In genomic region chr4:155735788-155736187, GRCm38 (mm10) we compare ENCODE assay signal across 8 mouse cellular contexts. TPM values are rescaled to one million over a fixed set of nuclear protein-coding genes. Genes with fewer than 3 reads are reported as not detected.
DNase-seq lines count a peak whose midpoint lies in the region; ATAC-seq and TF ChIP-seq lines count a peak whose summit lies in the region.

No protein-coding gene starts in this region.

- no peak for TF ChIP-seq POLR2A in liver, adult 2 months (IDR thresholded peaks at IDR 0.05; ENCODE audit: extremely low read depth, insufficient read depth, low read length)

- H3K4me1 ChIP-seq in liver, adult 2 months (ENCODE audit: control insufficient read depth, insufficient read depth, low read length), result no peaks in the 10 kb centered on the region; the same call in none of the 2 replicates
- H3K4me1 ChIP-seq in brown adipose tissue, adult 24 weeks (ENCODE audit: control insufficient read depth, insufficient read depth, insufficient read length, low read length), result no peaks in the 10 kb centered on the region
- peaks cover 13% of the 10 kb centered on the region for H3K4me1 ChIP-seq in intestine, embryonic 14.5 days (replicated peaks; ENCODE audit: control insufficient read depth, insufficient read depth, low read length)
- peaks cover 45% of the 10 kb centered on the region for H3K4me1 ChIP-seq in neural tube, embryonic 13.5 days (replicated peaks)

- no peak overlapping the region for H3K9ac ChIP-seq in liver, adult 2 months (ENCODE audit: low read depth, low read length)
- peak overlapping the region; percentile 70 for H3K9ac ChIP-seq in intestine, embryonic 14.5 days (ENCODE audit: low read length)
- H3K9ac ChIP-seq in neural tube, embryonic 13.5 days, result peak overlapping the region; percentile 95

- ATAC-seq in intestine, embryonic 14.5 days (replicated peaks; ENCODE audit: low FRiP score, low TSS enrichment, low read depth), result no peak
- no peak for ATAC-seq in neural tube, embryonic 13.5 days (ENCODE audit: low read depth)

- H3K27ac ChIP-seq in liver, adult 2 months (replicated peaks; ENCODE audit: insufficient read depth, low read depth, low read length), result no peak overlapping the region
- no peak overlapping the region for H3K27ac ChIP-seq in brown adipose tissue, adult 24 weeks (replicated peaks; ENCODE audit: low read depth, low read length)
- H3K27ac ChIP-seq in intestine, embryonic 14.5 days (ENCODE audit: low read depth), result no peak overlapping the region
- peak overlapping the region; percentile 96 for H3K27ac ChIP-seq in neural tube, embryonic 13.5 days (replicated peaks)

- WGBS in liver, adult 2 months, result 89% methylated on average over 5 of the region's 5 CpGs
- 60% methylated on average over 5 of the region's 5 CpGs for WGBS in intestine, embryonic 14.5 days
- WGBS in neural tube, embryonic 13.5 days, result 72% methylated on average over 5 of the region's 5 CpGs

- H3K79me2 ChIP-seq in liver, adult 2 months (ENCODE audit: control insufficient read depth, insufficient read depth, low read length), result no peaks in the 10 kb centered on the region

- 0 out of 2 replicates have a peak, but pooled peaks cover 5% of the 10 kb centered on the region for H3K36me3 ChIP-seq in liver, adult 2 months (ENCODE audit: control insufficient read depth, insufficient read depth, low read length)
- H3K36me3 ChIP-seq in intestine, embryonic 14.5 days (ENCODE audit: control insufficient read depth, insufficient read depth, low read length), result peaks cover 54% of the 10 kb centered on the region
- H3K36me3 ChIP-seq in neural tube, embryonic 13.5 days, result peaks cover 56% of the 10 kb centered on the region

- H3K27me3 ChIP-seq in liver, adult 2 months (ENCODE audit: control insufficient read depth, insufficient read depth, low read length), result no peaks in the 10 kb centered on the region
- no peaks in the 10 kb centered on the region for H3K27me3 ChIP-seq in intestine, embryonic 14.5 days (replicated peaks; ENCODE audit: control insufficient read depth, insufficient read depth, low read length)
- H3K27me3 ChIP-seq in neural tube, embryonic 13.5 days, result no peaks in the 10 kb centered on the region

- H3K4me3 ChIP-seq in liver, adult 2 months (ENCODE audit: insufficient read depth, low read depth, low read length), result peak overlapping the region; percentile 67; the same call in 1 of the 2 replicates
- H3K4me3 ChIP-seq in brown adipose tissue, adult 24 weeks (ENCODE audit: insufficient read depth, low read depth, low read length), result peak overlapping the region; percentile 73
- H3K4me3 ChIP-seq in intestine, embryonic 14.5 days (ENCODE audit: low read depth, low read length), result peak overlapping the region; percentile 67
- H3K4me3 ChIP-seq in neural tube, embryonic 13.5 days, result peak overlapping the region; percentile 68

- H3K9me3 ChIP-seq in intestine, embryonic 14.5 days (ENCODE audit: control insufficient read depth, low read length), result no peaks in the 10 kb centered on the region
- H3K9me3 ChIP-seq in neural tube, embryonic 13.5 days, result no peaks in the 10 kb centered on the region

- peak overlapping the region; percentile 93 for H3K4me2 ChIP-seq in intestine, embryonic 14.5 days (ENCODE audit: low read length)
- H3K4me2 ChIP-seq in neural tube, embryonic 13.5 days, result peak overlapping the region; percentile 95

- intact Hi-C loops in left cerebral cortex, postnatal 10 days (cut with DNase I), result no loop called here

- no peak for DNase-seq in liver, adult 2 months (ENCODE audit: extremely low read depth, low read depth, low spot score)
- no peak for DNase-seq in liver
- no peak for DNase-seq in intestine, embryonic 14.5 days (ENCODE audit: low spot score)
- DNase-seq in urinary bladder, postnatal 10 days (ENCODE audit: low spot score), result no peak
- DNase-seq in left cerebral cortex, postnatal 10 days (ENCODE audit: extremely low spot score in 1 of 2, low spot score in 2 of 2), result no peak
- no peak for DNase-seq in layer of hippocampus, adult 9-10 months (ENCODE audit: low spot score)

- TF ChIP-seq CTCF in liver, adult 2 months (IDR thresholded peaks at IDR 0.05; ENCODE audit: low read depth, low read length), result no peak

RNA-seq across cellular contexts. Expression of gene Tmem240, which starts 1.2 kb away (rescaled TPM):
- total RNA-seq in liver, adult 2 months (2014; rRNA removed), result under 0.01 and 0.20 TPM in 2 replicates
- 0.07 and 0.20 TPM in 2 replicates for polyA plus RNA-seq in liver, adult 2 months (2012; rRNA removed)
- 0.46 TPM in 1 of 2 replicates, not detected in the other for polyA plus RNA-seq in brown adipose tissue, adult 24 weeks (2012; ENCODE audit: insufficient read depth, insufficient read length, missing spikeins)
- polyA plus RNA-seq in intestine, embryonic 14.5 days (2014; fragmentation: Nextera tagmentation; extraction: Ambion mirVana), result 0.55 and 0.60 TPM in 2 replicates
- 10.4 and 12.0 TPM in 2 replicates for polyA plus RNA-seq in neural tube, embryonic 13.5 days (2015; fragmentation: Nextera tagmentation; extraction: Ambion mirVana)
- total RNA-seq in left cerebral cortex, postnatal 10 days (2021), result 10 to 100 TPM; 63.6 to 68.8 TPM

RNA-seq across cellular contexts. Expression of gene Atad3a, which starts 25.1 kb away (rescaled TPM):
- total RNA-seq in liver, adult 2 months (2014; rRNA removed), result 54.5 and 71.8 TPM in 2 replicates
- 83.0 and 129 TPM in 2 replicates for polyA plus RNA-seq in liver, adult 2 months (2012; rRNA removed)
- polyA plus RNA-seq in brown adipose tissue, adult 24 weeks (2012; ENCODE audit: insufficient read depth, insufficient read length, missing spikeins), result 57.0 and 74.0 TPM in 2 replicates
- 134 and 136 TPM in 2 replicates for polyA plus RNA-seq in intestine, embryonic 14.5 days (2014; fragmentation: Nextera tagmentation; extraction: Ambion mirVana)
- polyA plus RNA-seq in neural tube, embryonic 13.5 days (2015; fragmentation: Nextera tagmentation; extraction: Ambion mirVana), result 75.1 and 76.4 TPM in 2 replicates
- 10 to 100 TPM; 56.0 to 57.9 TPM for total RNA-seq in left cerebral cortex, postnatal 10 days (2021)

RNA-seq across cellular contexts. Expression of gene Ssu72, which starts 31.2 kb away (rescaled TPM):
- 99.5 and 108 TPM in 2 replicates for total RNA-seq in liver, adult 2 months (2014; rRNA removed)
- 78.8 and 79.3 TPM in 2 replicates for polyA plus RNA-seq in liver, adult 2 months (2012; rRNA removed)
- polyA plus RNA-seq in brown adipose tissue, adult 24 weeks (2012; ENCODE audit: insufficient read depth, insufficient read length, missing spikeins), result 61.2 and 80.5 TPM in 2 replicates
- polyA plus RNA-seq in intestine, embryonic 14.5 days (2014; fragmentation: Nextera tagmentation; extraction: Ambion mirVana), result 149 and 151 TPM in 2 replicates
- 178 and 184 TPM in 2 replicates for polyA plus RNA-seq in neural tube, embryonic 13.5 days (2015; fragmentation: Nextera tagmentation; extraction: Ambion mirVana)
- total RNA-seq in left cerebral cortex, postnatal 10 days (2021), result 10 to 100 TPM; 82.3 to 85.4 TPM

RNA-seq across cellular contexts. Expression of gene Vwa1, which starts 38.7 kb away (rescaled TPM):
- total RNA-seq in liver, adult 2 months (2014; rRNA removed), result 0.46 and 0.47 TPM in 2 replicates
- polyA plus RNA-seq in liver, adult 2 months (2012; rRNA removed), result 0.32 and 0.56 TPM in 2 replicates
- polyA plus RNA-seq in brown adipose tissue, adult 24 weeks (2012; ENCODE audit: insufficient read depth, insufficient read length, missing spikeins), result 2.3 and 3.9 TPM in 2 replicates
- polyA plus RNA-seq in intestine, embryonic 14.5 days (2014; fragmentation: Nextera tagmentation; extraction: Ambion mirVana), result 16.4 and 16.6 TPM in 2 replicates
- polyA plus RNA-seq in neural tube, embryonic 13.5 days (2015; fragmentation: Nextera tagmentation; extraction: Ambion mirVana), result 23.0 and 23.4 TPM in 2 replicates
- total RNA-seq in left cerebral cortex, postnatal 10 days (2021), result 10 to 100 TPM; 14.6 to 19.3 TPM

RNA-seq across cellular contexts. Expression of gene Fndc10, which starts 41.6 kb away (rescaled TPM):
- total RNA-seq in liver, adult 2 months (2014; rRNA removed), result 0.37 and 0.54 TPM in 2 replicates
- polyA plus RNA-seq in liver, adult 2 months (2012; rRNA removed), result 0.77 and 1.2 TPM in 2 replicates
- polyA plus RNA-seq in brown adipose tissue, adult 24 weeks (2012; ENCODE audit: insufficient read depth, insufficient read length, missing spikeins), result 2.4 and 3.5 TPM in 2 replicates
- 2.0 and 3.1 TPM in 2 replicates for polyA plus RNA-seq in intestine, embryonic 14.5 days (2014; fragmentation: Nextera tagmentation; extraction: Ambion mirVana)
- polyA plus RNA-seq in neural tube, embryonic 13.5 days (2015; fragmentation: Nextera tagmentation; extraction: Ambion mirVana), result 10.5 and 16.5 TPM in 2 replicates
- total RNA-seq in left cerebral cortex, postnatal 10 days (2021), result 10 to 100 TPM; 20.2 to 22.2 TPM
